Mouse (Mus musculus) cerebral cortex, adult 2 months (tissue): ENCODE measurements around the gene Zfp536.

ENCODE experiments used
- WGBS: fragments of 180-500 bp; shearing (Covaris S2); methylation state at CpG from one replicate; pipeline ENCODE4 v1.1.7; 2018; 5-methylcytosine and 5-hydroxymethylcytosine counted together

The Zfp536 gene

DNA sequence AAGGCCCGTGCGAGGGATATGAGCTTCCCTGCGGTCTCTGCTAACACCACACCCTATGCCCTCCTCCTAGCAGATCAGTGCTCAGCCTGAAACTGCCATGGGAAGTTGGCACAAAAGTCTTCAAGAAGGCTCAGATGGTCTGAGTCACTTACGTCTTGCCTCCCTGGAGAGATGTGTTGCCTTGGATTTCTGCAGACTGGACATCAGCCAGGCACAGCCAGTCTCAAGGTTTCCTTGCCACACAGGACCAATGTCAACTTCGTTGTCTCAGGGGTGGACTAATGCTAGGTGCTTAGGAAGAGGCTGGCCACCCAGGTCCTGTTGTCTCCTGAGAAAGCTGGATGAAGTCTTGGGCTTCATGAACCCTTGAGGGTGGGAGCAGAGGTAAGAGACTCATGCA is 14.6 kb downstream of the Zfp536 start:
- 83% methylated on average over 5 of the region's 5 CpGs for WGBS

DNA sequence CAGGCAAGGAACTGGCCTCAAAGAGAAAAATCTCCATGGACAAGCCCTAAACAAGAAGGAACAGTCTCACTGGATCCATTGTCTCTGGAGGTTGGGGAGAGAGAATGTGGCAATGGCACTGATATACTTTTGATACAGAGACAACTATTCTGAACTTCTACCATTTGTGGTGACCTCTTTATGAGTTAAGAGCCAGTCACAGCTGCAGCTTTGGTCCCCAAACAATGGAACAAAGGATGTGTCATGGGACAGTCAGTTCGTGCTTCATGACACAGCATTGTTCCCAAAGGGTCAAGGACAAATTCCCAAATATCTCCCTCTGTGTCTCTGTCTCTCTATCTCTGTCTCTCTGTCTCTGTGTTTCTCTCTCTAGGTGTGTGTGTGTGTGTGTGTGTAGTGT is 20.4 kb downstream of the Zfp536 start:
- 75% methylated on average over 1 of the region's 1 CpGs for WGBS

- 40% methylated on average over 13 of the region's 13 CpGs for WGBS
Observed at GRCm38 (mm10) chr7:37746133-37746761, 27.2 kb downstream of the Zfp536 start.

- WGBS = 75% methylated on average over 8 of the region's 8 CpGs
Observed at GRCm38 (mm10) chr7:37743350-37743749, 30.1 kb downstream of the Zfp536 start.

DNA sequence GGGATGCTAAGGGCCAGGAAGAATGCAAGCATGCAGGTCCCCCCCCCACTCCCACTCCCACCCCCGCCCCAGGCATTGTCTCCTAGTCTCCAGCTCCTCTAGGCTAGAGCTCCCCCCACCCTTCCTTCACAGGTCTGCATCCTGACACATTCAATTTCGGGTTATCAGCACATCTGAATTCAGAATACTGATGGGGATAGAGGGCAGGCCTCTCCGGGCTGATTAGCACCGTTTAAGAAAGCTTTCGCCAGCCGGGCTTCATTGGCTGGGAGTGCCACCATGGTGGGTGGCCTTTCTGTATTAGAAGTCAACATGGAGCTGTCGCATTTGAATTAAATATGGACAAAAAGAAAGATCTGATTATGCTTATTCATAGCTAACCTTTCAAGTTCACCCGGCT is 36.2 kb downstream of the Zfp536 start:
- 43% methylated on average over 8 of the region's 8 CpGs for WGBS

- 26% methylated on average over 4 of the region's 4 CpGs for WGBS
Observed at GRCm38 (mm10) chr7:37736413-37736720, 37.1 kb downstream of the Zfp536 start.

- WGBS = 67% methylated on average over 7 of the region's 7 CpGs
Observed at GRCm38 (mm10) chr7:37735707-37736412, 37.6 kb downstream of the Zfp536 start.

- 74% methylated on average over 6 of the region's 6 CpGs for WGBS
Observed at GRCm38 (mm10) chr7:37735101-37735500, 38.3 kb downstream of the Zfp536 start.

- WGBS = 77% methylated on average over 6 of the region's 6 CpGs
Observed at GRCm38 (mm10) chr7:37734576-37734975, 38.9 kb downstream of the Zfp536 start.

- WGBS = 95% methylated on average over 4 of the region's 4 CpGs
Observed at GRCm38 (mm10) chr7:37733996-37734395, 39.4 kb downstream of the Zfp536 start.

DNA sequence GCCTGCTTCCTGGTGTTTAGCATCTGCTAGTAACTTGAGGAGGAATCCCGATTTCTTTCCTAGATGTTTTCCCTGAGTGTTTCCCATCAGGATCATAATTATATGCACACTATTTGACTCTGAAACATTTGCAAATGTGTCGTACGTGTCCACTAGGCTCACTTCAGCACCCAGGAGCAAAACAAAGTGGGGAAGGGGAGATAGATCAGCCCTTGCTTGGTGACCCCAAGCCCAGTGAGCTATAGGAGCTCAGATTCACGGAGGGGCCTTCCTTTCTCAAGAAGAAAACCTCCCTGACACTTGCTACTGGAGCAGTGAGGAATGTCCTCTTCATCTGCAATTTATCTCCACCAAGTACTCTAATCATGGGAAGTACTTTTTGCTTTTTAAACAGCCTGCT is 40.7 kb downstream of the Zfp536 start:
- WGBS = 75% methylated on average over 4 of the region's 4 CpGs

DNA sequence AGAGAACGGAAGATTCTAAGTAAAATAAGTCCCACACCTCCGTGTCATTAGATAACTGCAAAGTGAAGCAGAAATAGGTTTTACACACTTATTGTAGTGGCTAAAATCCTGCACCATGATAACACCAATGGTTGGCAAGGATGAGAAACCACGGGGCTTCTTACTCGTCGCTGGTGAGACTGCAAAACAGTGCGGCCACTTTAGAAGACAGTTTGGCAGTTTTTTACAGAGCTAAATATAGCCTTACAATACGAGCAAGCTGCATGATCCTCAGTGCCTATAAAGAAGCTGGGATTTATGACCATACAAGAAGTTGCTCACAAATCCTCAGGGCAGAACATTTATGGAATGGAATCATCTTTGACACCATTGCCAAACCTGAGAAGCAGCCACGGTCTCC is 45.7 kb downstream of the Zfp536 start:
- 58% methylated on average over 8 of the region's 8 CpGs for WGBS

GRCm38 (mm10) chr7:37724002-37724790 is 49.2 kb downstream of the Zfp536 start:
- WGBS = 63% methylated on average over 9 of the region's 9 CpGs

DNA sequence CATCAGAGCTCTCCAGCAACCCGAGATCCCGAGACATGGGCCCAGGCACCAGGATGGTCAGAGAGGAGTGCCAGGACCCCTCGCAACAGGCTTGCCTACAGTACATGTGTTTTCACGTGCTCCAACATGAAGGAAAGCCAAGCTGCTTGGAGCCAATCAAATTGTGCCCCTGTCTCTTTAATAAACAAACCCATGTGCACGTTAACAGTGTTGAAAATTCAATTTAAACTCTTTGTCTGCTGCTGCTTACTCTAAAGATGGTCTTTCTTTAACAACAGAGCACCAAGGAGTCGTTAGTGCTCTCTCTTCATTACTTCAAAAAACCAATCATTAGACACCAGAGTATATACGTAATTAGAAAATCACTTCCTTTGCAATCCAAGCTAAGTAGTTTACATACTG is 50.2 kb downstream of the Zfp536 start:
- 55% methylated on average over 7 of the region's 7 CpGs for WGBS

DNA sequence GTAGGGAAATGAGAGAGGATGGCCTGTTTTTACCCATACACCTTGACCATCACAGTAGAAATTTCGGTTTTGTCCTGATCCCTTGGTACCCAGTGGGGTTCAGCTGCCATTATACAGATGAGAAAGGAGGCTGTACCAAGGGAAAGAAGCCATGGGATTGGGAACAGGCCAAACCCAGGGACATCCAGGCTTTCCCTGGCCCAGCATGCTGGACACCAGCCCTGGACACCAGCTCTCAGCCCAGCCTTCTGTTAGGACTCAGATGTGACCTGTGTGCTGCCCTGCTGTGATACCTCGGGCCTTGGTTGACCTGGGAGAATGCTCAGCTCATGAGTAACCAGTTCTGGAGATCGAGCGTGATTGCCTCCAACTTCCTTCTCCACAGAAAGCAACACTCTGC is 51.8 kb downstream of the Zfp536 start:
- 90% methylated on average over 4 of the region's 4 CpGs for WGBS

DNA sequence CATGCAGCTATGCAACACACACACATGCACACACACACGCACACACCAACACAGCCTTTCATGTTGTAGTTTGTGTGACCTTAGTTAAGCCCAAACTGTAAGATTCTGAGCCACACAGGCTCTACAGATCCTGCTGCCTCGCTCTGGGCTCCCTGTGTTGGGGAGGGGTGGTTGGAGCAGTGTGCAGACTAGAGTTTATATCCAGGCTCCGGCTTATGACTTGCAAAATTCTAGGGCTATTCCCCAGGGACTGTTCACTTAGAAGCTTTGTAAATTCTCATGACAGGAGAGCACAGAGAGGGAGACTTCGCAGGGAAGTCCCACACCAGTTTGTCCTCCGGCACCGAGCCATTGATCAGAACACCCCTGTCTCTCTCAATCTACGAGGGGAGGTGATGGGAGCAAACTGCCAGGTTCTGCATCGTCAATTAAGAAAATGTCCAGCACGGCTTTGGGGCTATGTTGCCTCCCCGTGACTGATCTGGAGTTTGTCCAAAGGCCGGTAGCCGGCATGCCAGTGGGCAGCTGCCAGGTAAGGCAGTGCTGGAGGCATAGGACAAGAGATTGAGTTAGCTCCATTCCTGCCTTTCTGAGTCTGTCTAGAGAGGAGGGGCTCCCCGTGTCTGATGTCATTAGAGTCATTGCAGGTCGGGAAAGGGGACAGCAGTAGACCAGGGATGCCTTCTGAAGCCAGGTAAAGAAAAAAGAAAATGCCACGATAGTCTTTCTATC is 54.6 kb downstream of the Zfp536 start:
- WGBS = 60% methylated on average over 15 of the region's 15 CpGs

GRCm38 (mm10) chr7:37717071-37717470 is 56.4 kb downstream of the Zfp536 start:
- 66% methylated on average over 7 of the region's 7 CpGs for WGBS

- WGBS = 46% methylated on average over 7 of the region's 7 CpGs
Observed at GRCm38 (mm10) chr7:37716626-37717025, 56.8 kb downstream of the Zfp536 start.

GRCm38 (mm10) chr7:37704464-37704863 is 69.0 kb downstream of the Zfp536 start:
- WGBS = 75% methylated on average over 9 of the region's 9 CpGs

- WGBS = 95% methylated on average over 3 of the region's 3 CpGs
Observed at GRCm38 (mm10) chr7:37697378-37697777, 76.1 kb downstream of the Zfp536 start.

GRCm38 (mm10) chr7:37695066-37695465 is 78.4 kb downstream of the Zfp536 start:
- WGBS = 62% methylated on average over 5 of the region's 5 CpGs

DNA sequence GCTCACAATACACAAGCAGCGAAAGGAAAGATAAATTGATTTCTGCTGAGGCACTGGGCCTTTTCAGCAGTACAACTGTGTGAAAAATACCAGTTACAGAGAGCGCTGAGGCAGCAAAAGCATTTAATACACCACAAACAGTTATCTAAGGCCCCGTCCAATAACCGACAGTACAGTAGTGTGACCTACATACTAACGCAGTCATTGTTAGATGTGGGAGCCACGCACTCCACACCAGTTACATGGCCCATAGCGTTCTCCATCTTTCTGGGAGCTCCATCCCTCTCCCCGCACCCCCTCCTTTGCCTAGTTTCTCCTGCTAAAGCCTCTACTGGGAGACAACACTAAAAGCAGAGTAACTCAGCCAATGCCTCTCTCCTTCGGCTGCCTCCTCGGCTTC is 82.8 kb downstream of the Zfp536 start:
- WGBS = 68% methylated on average over 10 of the region's 10 CpGs
